Mouse (Mus musculus) hindbrain, embryonic 10.5 days (tissue): ENCODE results near the gene Urb2. TPM values are rescaled to one million over a fixed set of nuclear protein-coding genes. Genes with fewer than 3 reads are reported as not detected.

ENCODE experiments used
- DNase-seq: peaks from one replicate; pipeline ENCODE4 v3.0.0-alpha.2; 2017; ENCODE audit warnings: low spot score
- H3K27ac ChIP-seq: fragments of 300-500 bp; sonication (generic); 2 replicates; pipeline ENCODE4 v1.5.1; 2016; ENCODE audit warnings: mild to moderate bottlenecking, moderate library complexity
- H3K27me3 ChIP-seq: fragments of 300-500 bp; sonication (generic); 2 replicates; pipeline ENCODE4 v1.6.1; 2016; ENCODE audit warnings: mild to moderate bottlenecking; ENCODE audit not compliant: poor library complexity, insufficient read depth, severe bottlenecking
- H3K36me3 ChIP-seq: fragments of 300-500 bp; sonication (generic); 2 replicates; pipeline ENCODE4 v1.6.1; 2016; ENCODE audit warnings: mild to moderate bottlenecking, moderate library complexity
- H3K4me1 ChIP-seq: fragments of 300-500 bp; sonication (generic); replicated peaks from 2 replicates; pipeline ENCODE4 v1.6.1; 2016; ENCODE audit warnings: mild to moderate bottlenecking
- H3K4me3 ChIP-seq: fragments of 300-500 bp; sonication (generic); 2 replicates; pipeline ENCODE4 v1.5.1; 2016; ENCODE audit warnings: mild to moderate bottlenecking, moderate library complexity
- H3K9me3 ChIP-seq: fragments of 300-500 bp; sonication (generic); 2 replicates; pipeline ENCODE4 v1.6.1; 2016; ENCODE audit warnings: mild to moderate bottlenecking, moderate library complexity
- WGBS: fragments of 180-500 bp; shearing (Covaris S2); methylation state at CpG from one replicate; pipeline ENCODE4 v1.1.7; 2016; 5-methylcytosine and 5-hydroxymethylcytosine counted together
- polyA plus RNA-seq: library from polyadenylated mRNA; unstranded; fragments of >200 nt; fragmentation: Nextera tagmentation; extraction: Ambion mirVana; gene quantifications from 2 replicates; pipeline ENCODE4 v1.2.1, GENCODE M21; 2016

Urb2 gene
- 6.8 and 7.1 TPM in 2 replicates for polyA plus RNA-seq

DNA sequence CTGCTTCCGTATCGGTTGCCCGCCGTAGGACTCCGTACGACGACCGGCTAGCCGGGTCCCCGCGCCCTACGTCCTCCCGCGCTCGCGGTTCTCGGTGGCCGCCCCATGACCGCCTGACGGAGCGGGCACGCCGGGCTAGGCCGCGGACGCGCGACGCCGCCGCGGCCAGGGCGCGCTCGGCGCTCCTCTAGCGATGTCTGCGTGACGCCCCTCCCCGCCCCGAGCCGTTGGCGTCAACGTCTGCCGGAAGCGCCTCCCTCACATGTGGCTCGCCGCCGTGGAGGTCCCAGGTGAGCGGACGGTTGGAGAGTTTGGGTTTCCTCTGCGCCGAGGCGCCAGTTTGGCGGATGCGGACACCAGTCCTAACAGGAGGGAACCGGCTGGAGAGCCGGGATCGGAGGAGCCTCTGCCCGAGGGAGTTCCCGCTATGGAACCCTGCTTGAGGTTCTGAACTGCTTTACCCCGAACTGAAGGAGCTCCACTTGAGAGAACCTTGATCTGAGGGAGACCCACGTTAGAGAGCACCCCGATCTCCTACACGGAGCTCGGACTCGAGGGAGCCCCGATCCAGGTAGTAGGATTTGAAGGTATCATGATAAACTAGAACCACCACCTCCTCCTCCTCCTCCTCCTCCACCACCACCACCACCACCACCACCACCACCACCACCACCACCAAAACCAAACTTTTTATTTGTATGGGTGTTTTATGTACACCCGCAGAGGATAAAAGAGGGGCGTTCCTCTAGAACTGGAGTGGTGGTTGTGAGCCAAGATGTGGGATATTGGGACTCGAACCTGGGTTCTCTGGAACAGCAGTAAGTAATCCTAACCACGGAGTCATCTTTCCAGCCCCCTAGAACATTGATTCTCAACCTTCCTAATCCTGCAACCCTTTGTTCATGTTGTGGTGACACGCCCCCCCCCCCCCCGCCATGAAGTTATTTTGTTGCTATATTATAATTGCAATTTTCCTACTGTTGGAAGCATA lies at the start of gene Urb2, which contains the start of gene Taf5l:
Gene Urb2 (plus strand): TSS at position 272 of the 991 bp plus-strand sequence.
Gene Taf5l (minus strand): TSS at position 161 of the 991 bp plus-strand sequence.
- under 1% methylated on average over 74 of the region's 74 CpGs for WGBS
- no peaks in the 10 kb centered on the region for H3K27me3 ChIP-seq
- peaks cover 31% of the 10 kb centered on the region for H3K36me3 ChIP-seq
- H3K27ac ChIP-seq, result peak within 1 kb of the TSS; percentile 99
- DNase-seq, result peak; percentile 93
- H3K4me1 ChIP-seq, result peaks cover 39% of the 10 kb centered on the region
- peak within 1 kb of the TSS; percentile 87 for H3K4me3 ChIP-seq
- H3K9me3 ChIP-seq, result no peaks in the 10 kb centered on the region

DNA sequence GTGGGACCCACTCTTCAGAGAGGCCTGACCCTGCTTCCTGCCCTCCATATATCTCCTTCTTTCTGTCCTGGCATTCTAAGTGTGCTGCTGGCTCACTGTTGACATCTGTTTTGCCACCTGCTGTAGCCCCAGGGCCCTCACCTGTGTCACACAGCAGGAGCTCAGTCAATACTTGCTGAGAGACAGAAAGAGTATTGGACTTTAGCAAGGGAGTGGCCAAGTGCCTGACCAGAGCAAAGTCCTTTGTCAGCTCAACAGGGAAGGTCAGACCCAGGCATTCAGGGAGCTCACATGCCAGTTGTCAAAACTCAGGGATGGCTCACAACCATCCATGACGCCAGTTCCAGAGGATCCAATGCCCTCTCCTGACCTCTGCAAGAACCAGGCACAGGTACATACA lies 47.8 kb upstream of the Urb2 start:
- no peak overlapping the region for H3K4me3 ChIP-seq
- no peaks in the 10 kb centered on the region for H3K4me1 ChIP-seq
- no peak overlapping the region for H3K27ac ChIP-seq
- H3K27me3 ChIP-seq, result no peaks in the 10 kb centered on the region
- peaks cover 14% of the 10 kb centered on the region for H3K36me3 ChIP-seq
- WGBS, result 83% methylated on average over 1 of the region's 1 CpGs
- DNase-seq, result no peak
- H3K9me3 ChIP-seq, result no peaks in the 10 kb centered on the region

DNA sequence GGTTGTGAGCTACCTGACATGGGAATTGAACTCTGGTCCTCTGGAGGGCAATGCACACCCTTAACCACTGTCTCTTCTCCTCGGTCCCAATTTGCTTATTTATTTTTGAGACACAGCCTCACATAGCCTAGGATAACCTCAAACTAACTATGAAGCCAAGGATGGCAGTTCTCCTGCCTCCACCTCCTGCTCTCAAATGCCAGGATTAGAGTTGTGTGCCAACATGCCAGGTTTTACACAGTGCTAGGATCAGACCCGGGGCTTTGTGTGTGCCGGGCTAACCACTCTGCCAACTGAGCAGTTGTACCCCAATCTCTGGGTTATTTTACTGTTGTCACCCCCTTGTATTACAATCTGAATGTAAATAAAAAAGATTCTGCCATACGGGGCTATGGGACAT lies 43.8 kb upstream of the Urb2 start:
- H3K27me3 ChIP-seq, result peaks cover 4% of the 10 kb centered on the region; the same call in 1 of the 2 replicates
- H3K9me3 ChIP-seq, result no peaks in the 10 kb centered on the region
- no peak overlapping the region for H3K4me3 ChIP-seq
- 92% methylated on average over 4 of the region's 4 CpGs for WGBS
- H3K27ac ChIP-seq, result no peak overlapping the region
- no peaks in the 10 kb centered on the region for H3K36me3 ChIP-seq
- H3K4me1 ChIP-seq, result peaks cover 16% of the 10 kb centered on the region
- no peak for DNase-seq

DNA sequence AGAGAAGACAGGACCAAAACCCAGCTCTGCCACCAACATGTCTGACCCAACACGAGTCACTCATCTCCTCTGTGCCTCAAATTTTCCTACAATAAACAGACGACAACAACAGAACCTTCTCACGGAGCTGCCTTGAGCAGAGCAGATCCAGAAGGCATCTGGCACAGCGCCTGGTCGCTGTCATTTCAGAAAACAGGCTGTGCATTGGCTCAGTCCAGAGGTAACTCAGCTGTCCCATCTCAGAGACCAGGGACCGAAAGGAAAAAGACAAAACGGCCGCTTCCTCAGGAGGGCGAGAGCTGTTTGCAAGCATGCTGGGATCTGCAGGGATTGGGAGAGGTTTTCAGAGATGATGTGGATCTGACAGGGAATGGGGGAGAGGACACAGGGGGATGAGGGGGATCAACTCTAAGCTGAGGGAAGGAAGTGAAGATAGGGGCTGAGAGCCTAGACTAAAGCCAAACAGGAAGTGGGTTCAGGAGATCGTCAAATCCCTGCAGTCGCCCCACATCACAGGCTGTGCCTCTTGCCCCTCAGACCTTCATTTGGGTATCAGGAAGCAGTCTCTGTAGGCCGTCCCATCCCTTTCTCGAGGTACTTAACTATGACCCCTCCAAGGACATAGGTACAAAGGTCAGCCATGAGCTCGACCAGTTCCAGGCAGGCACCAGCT lies 43.0 kb upstream of the Urb2 start:
- Histone ChIP-seq H3K4me1 (peaks cover 24% of the 10 kb centered on the region), H3K27me3 (peaks cover 4% of the 10 kb centered on the region; the same call in 1 of the 2 replicates), H3K27ac (no peak overlapping the region), H3K4me3 (no peak overlapping the region), H3K9me3 (no peaks in the 10 kb centered on the region), H3K36me3 (no peaks in the 10 kb centered on the region)
- WGBS, result 75% methylated on average over 14 of the region's 14 CpGs
- DNase-seq, result no peak

DNA sequence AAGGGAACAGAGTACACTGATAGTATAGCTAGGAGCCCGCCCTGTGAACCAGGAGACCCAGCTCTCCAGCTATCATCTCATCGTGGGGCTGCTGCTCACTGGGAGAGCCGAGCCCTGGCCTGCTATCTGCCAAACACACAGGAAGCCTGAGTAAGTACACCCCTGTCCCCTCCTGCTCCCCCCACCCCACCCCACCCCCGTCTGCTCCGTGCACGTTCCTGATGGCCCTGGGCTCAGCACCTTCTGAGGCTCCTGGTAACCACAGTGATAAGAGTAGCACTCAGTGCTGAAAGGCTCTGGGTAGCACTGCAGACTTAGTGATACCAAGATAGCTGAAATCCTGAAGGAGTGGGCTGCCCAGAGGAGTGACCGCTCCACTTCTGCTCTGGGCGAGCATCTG lies 42.4 kb upstream of the Urb2 start:
- WGBS, result 78% methylated on average over 8 of the region's 8 CpGs
- no peak for DNase-seq

GRCm38 (mm10) chr8:123980239-123980638 lies 41.1 kb upstream of the Urb2 start:
- no peak for DNase-seq
- Histone ChIP-seq H3K27ac (no peak overlapping the region), H3K4me1 (peaks cover 27% of the 10 kb centered on the region), H3K27me3 (peaks cover 4% of the 10 kb centered on the region; the same call in 1 of the 2 replicates), H3K36me3 (no peaks in the 10 kb centered on the region), H3K9me3 (no peaks in the 10 kb centered on the region), H3K4me3 (peak overlapping the region; percentile 26; the same call in 1 of the 2 replicates)
- 77% methylated on average over 4 of the region's 4 CpGs for WGBS

More for the DNA sequence above, 42.4 kb upstream of the Urb2 start:
- Histone ChIP-seq H3K36me3 (no peaks in the 10 kb centered on the region), H3K4me1 (peaks cover 27% of the 10 kb centered on the region), H3K9me3 (no peaks in the 10 kb centered on the region), H3K27ac (no peak overlapping the region), H3K4me3 (no peak overlapping the region), H3K27me3 (peaks cover 4% of the 10 kb centered on the region; the same call in 1 of the 2 replicates)

GRCm38 (mm10) chr8:123981674-123982073 lies 39.6 kb upstream of the Urb2 start:
- WGBS, result 53% methylated on average over 4 of the region's 4 CpGs
- peaks cover 4% of the 10 kb centered on the region; the same call in 1 of the 2 replicates for H3K27me3 ChIP-seq
- peaks cover 27% of the 10 kb centered on the region for H3K4me1 ChIP-seq
- DNase-seq, result no peak
- H3K27ac ChIP-seq, result 0 out of 2 replicates have a peak overlapping the region, but pooled peaks have one; percentile 16
- no peaks in the 10 kb centered on the region for H3K36me3 ChIP-seq
- no peaks in the 10 kb centered on the region for H3K9me3 ChIP-seq
- peak overlapping the region; percentile 93 for H3K4me3 ChIP-seq

DNA sequence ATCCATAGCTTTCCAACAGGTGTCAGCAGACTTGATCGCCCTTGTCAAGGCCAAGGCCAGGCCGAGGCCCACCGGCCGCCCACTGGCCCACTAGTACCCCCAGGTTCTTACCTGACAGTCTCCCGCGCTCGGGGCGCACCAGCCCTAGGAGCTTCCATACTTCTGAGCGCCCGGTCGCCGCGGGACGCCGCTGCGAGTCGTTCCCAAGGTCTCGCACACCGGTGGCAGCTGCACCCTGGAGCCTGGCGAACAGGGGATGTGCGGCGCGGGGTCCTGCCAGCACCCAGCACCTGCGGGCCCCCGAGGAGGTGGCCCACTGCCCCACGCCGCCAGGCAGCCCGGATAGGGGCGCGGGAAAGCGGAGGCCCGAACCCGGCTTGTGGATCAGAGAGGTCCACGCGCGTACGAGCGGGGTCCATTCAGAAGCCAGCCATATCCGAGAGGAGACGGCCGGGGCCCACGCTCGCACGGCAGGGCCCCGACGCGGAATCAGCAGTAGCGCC lies 39.0 kb upstream of the Urb2 start:
- WGBS, result under 1% methylated on average over 48 of the region's 48 CpGs
- H3K4me3 ChIP-seq, result peak overlapping the region; percentile 93
- DNase-seq, result no peak

GRCm38 (mm10) chr8:123982826-123983400 lies 38.4 kb upstream of the Urb2 start, which contains the start of gene Abcb10:
Gene Abcb10, minus strand, starts transcription at chr8:123983122.
- WGBS, result under 1% methylated on average over 56 of the region's 56 CpGs
- peak; percentile 89 for DNase-seq
- Histone ChIP-seq H3K9me3 (no peaks in the 10 kb centered on the region), H3K27ac (peak within 1 kb of the TSS; percentile 88), H3K36me3 (no peaks in the 10 kb centered on the region), H3K4me3 (peak within 1 kb of the TSS; percentile 93), H3K27me3 (peaks cover 4% of the 10 kb centered on the region; the same call in 1 of the 2 replicates), H3K4me1 (peaks cover 27% of the 10 kb centered on the region)

More for the DNA sequence above, 39.0 kb upstream of the Urb2 start:
- H3K9me3 ChIP-seq, result no peaks in the 10 kb centered on the region
- H3K36me3 ChIP-seq, result no peaks in the 10 kb centered on the region
- H3K4me1 ChIP-seq, result peaks cover 27% of the 10 kb centered on the region
- peaks cover 4% of the 10 kb centered on the region; the same call in 1 of the 2 replicates for H3K27me3 ChIP-seq
- H3K27ac ChIP-seq, result peak overlapping the region; percentile 88

DNA sequence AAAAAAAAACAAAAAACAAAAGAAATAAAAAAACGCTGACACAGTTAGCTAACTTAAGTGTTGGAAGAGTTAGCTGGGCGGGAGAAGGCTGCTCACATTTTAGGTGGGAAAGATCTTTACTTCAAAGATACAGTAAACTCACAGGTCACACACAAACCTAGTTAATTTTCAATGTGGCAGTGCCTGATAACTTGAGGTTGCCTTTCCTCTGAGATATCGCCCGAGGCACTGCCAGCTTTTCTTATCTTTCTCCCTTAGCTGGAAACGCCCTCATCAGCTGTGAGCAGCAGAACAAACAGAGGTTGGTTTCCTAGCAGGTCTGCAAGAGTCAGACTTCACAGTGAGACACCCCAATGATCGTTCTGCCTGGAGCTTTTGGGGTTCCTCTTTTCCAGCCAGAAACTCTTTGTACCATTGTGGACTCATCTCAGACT lies 32.7 kb upstream of the Urb2 start:
- H3K9me3 ChIP-seq, result no peaks in the 10 kb centered on the region
- H3K27ac ChIP-seq, result no peak overlapping the region
- H3K27me3 ChIP-seq, result no peaks in the 10 kb centered on the region
- DNase-seq, result no peak
- no peak overlapping the region for H3K4me3 ChIP-seq
- peaks cover under 1% of the 10 kb centered on the region for H3K4me1 ChIP-seq
- WGBS, result 73% methylated on average over 6 of the region's 6 CpGs
- H3K36me3 ChIP-seq, result peaks cover 3% of the 10 kb centered on the region; the same call in 1 of the 2 replicates

DNA sequence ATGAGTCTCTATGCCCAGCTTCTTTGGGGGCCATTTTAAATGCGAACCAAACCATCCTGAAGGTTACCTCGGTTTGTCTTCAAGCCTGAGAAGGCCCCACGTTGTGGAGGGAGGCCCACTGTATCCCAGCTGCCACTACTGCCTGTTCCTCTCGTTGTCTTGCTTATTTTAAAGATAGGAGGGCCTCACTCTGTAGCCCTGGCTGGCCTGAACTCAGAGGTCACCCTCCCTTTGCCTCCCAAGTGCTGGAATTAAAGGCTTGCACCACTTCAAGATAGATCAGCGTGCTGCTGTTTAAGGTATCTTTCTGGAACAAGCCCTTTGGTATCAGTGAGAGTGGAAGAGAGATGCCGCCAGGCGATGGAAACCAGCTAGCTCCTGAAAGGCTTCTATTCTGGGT lies 32.2 kb upstream of the Urb2 start:
- Histone ChIP-seq H3K36me3 (peaks cover 8% of the 10 kb centered on the region), H3K27ac (no peak overlapping the region), H3K4me3 (no peak overlapping the region), H3K4me1 (no peaks in the 10 kb centered on the region; the same call in 1 of the 2 replicates), H3K27me3 (no peaks in the 10 kb centered on the region), H3K9me3 (no peaks in the 10 kb centered on the region)
- WGBS, result 76% methylated on average over 7 of the region's 7 CpGs
- no peak for DNase-seq
